Mouse (Mus musculus) CH12.LX (cell line): ENCODE measurements around the gene Sugct.

Experiments used
- CHD2 ChIP-seq: IDR thresholded peaks from 2 replicates; pipeline ENCODE4 v1.6.1; 2011; ENCODE audit warnings: low read length, improper control_type of control experiment
- CTCF ChIP-seq, 2 experiments: IDR thresholded peaks in 1 of 2; conservative IDR thresholded peaks in 1 of 2; 2 replicates each; pipeline ENCODE4 v1.5.1; 2011 to 2012; ENCODE audit warnings: low read depth in 2 of 2, low read length in 2 of 2, improper control_type of control experiment in 1 of 2, inconsistent platforms in 1 of 2, mild to moderate bottlenecking in 1 of 2, moderate library complexity in 1 of 2
- E2F4 ChIP-seq: IDR thresholded peaks from 2 replicates; pipeline ENCODE4 v1.6.1; 2011; ENCODE audit warnings: low read depth, low read length, improper control_type of control experiment; ENCODE audit not compliant: insufficient replicate concordance
- ELF1 ChIP-seq: IDR thresholded peaks from 2 replicates; pipeline ENCODE4 v1.6.1; 2014; ENCODE audit warnings: low read depth, mild to moderate bottlenecking, inconsistent platforms, low read length, improper control_type of control experiment
- HCFC1 ChIP-seq: IDR thresholded peaks from 2 replicates; pipeline ENCODE4 v1.6.1; 2012; ENCODE audit warnings: low read depth, mild to moderate bottlenecking, inconsistent platforms, low read length, improper control_type of control experiment
- NELFE ChIP-seq: IDR thresholded peaks from 2 replicates; pipeline ENCODE4 v1.6.1; 2011; ENCODE audit warnings: low read depth, low read length, improper control_type of control experiment
- POLR2A ChIP-seq: IDR thresholded peaks from 2 replicates; pipeline ENCODE4 v1.6.1; 2011; ENCODE audit warnings: low read depth, mild to moderate bottlenecking, improper control_type of control experiment, low read length
- POLR2AphosphoS2 ChIP-seq: IDR thresholded peaks from 2 replicates; pipeline ENCODE4 v1.6.1; 2011; ENCODE audit warnings: low read depth, low read length, improper control_type of control experiment
- SMC3 ChIP-seq: IDR thresholded peaks from 2 replicates; pipeline ENCODE4 v1.6.1; 2011; ENCODE audit warnings: low read depth, low read length, improper control_type of control experiment
- TCF12 ChIP-seq: IDR thresholded peaks from 2 replicates; pipeline ENCODE4 v1.6.1; 2014; ENCODE audit warnings: low read depth, mild to moderate bottlenecking, inconsistent platforms, low read length, improper control_type of control experiment

GRCm38 (mm10) chr13:17296912-17297311, 398.4 kb downstream of the Sugct start:
- no peak for TF ChIP-seq NELFE
- no peak for TF ChIP-seq POLR2A
- no peak for TF ChIP-seq CTCF (conservative IDR thresholded peaks at IDR 0.05 in 1 of 2, IDR thresholded peaks at IDR 0.05 in 1 of 2; ENCODE audit: low read depth in 2 of 2, low read length in 2 of 2)
- no peak for TF ChIP-seq HCFC1
- TF ChIP-seq ELF1: no peak
- no peak for TF ChIP-seq SMC3
- no peak for TF ChIP-seq TCF12
- TF ChIP-seq E2F4: no peak
- TF ChIP-seq POLR2AphosphoS2: no peak
- TF ChIP-seq CHD2: no peak
